Mouse (Mus musculus): Measurements from ENCODE around the gene Tfdp2.

DNA sequence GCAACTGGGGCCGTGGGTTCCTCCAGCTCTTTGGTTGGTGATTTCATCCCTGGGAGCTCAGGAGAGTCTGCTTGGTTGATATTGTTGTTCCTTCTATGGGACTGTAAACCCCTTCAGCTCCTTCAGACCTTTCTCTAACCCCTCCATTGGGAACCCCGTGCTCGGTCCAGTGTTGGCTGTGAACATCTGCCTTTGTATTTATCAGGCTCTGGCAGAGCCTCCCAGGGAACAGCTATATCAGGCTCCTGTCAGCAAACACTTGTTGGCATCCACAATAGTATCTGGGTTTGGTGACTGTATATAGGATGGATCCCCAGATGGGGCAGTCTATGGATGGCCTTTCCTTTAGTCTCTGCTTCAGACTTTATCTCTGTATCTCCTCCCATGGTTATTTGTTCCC, 116.0 kb downstream of the Tfdp2 start:
- TF ChIP-seq CTCF (IDR thresholded peaks at IDR 0.05; ENCODE audit: control insufficient read depth, insufficient read depth, low read length) (no peak), POLR2A (IDR thresholded peaks at IDR 0.05; ENCODE audit: borderline replicate concordance, control insufficient read depth, low read depth, low read length) (no peak)
